Mouse (Mus musculus): ENCODE measurements at regions not wholly inside any gene's neighbourhood (a gene's known extent, or its start where the extent isn't known, plus 50 kb on each side); places are given as distances from the start of the nearest gene placed in this dataset.

DNA sequence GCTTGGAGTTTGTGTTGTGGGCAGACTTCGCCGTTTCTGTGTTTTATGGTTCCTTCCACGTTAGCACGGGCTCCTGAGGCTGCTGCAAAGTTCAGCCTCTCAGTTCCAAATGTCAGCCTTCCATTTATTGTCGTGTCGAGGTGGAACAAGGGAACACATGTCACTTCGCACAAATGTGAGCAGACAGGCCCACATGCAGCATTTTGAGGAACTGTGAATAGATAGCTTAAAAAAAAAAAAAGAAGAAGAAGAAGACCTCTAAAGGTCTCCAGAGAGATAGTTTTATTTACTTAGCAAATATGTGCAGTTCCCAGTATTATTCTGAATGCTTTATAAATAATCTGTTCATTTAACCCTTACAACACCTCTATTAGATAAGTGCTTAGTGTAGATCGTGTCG, 66.4 kb upstream of the Zc3h12c start:
- no peak for DNase-seq

DNA sequence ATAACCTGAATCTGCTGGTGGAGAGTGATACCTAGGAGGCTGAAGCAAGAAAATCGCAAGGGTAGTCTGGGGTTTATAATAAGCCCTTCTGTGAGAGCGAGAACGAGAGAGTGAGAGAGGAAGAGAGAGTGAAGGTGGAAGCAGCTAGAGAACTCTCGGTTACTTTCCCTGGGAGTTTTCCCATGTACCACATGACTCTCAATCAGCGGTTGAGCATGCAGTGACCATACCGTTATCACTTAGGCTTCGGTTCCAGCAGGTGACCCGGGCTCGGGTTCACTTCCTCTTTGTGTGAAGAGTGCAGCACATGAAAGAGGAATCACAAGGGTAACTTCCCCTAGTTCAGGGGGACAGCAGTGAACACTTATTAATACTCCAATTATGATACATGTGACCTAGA, 61.2 kb upstream of the Zc3h12c start:
- no peak for DNase-seq

DNA sequence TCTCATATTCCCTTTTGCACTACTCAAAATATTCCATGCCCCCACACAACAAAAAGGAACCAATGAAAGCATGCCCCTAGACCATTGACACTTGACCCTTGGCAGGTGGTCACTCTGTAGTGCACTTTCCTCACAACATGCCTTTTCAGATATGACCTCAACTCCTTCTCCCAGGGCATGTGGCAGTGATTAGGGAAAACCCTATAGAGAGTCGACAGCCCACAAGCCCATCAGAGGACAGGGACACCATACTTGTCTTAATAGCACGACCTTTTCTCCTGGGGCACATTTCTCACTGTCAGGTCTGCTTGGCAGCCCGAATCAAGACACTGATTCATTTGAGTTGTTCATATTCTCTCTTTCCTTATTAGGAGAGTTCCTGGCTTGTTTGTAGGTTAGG, 57.3 kb upstream of the Zc3h12c start:
- DNase-seq = no peak

DNA sequence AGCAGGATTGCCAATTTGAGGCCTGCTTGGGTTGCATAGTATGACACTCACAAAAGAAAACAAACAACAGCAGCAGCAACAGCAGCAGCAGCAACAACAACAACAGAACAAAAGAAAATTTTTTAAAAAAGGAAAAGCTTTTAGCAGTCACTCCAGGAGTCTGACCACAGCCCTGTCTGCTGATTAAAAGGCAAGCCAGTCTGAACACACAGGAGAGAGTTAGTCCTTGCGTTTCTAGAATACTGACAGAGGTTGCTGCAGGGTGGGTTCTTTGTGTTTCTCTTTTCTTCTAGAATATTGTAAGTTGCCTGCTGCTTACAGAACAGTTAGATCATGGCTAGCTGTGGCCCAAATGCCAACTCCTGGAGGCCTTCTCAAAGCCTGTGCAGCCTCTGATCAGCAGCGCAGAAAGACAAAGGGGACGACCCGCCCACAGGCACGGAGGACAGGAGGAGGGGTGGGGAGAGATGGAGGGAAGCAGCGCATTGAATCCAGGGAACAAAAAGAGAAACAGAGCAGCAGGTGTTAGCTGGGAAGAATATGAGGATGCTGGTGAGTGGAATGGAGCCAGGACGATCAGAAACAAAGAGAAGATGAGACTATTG, 55.2 kb upstream of the Zc3h12c start:
- DNase-seq = peak; percentile 8 to 11

All from kidney, postnatal 4 days (tissue).